Mouse (Mus musculus) stomach, postnatal 0 days (tissue): ENCODE results near the gene Gfi1. TPM values are rescaled to one million over a fixed set of nuclear protein-coding genes. Genes with fewer than 3 reads are reported as not detected.

ENCODE experiments used
- ATAC-seq: fragments of 200-750 bp; cut with Nextera tagmentation; 2 replicates; pipeline ENCODE4 v1.8.0; 2017; ENCODE audit not compliant: low FRiP score, low TSS enrichment
- DNase-seq: peaks from one replicate; pipeline ENCODE4 v3.0.0-alpha.2; 2016; ENCODE audit warnings: low spot score
- H3K27ac ChIP-seq: fragments of 300-500 bp; sonication (generic); replicated peaks from 2 replicates; pipeline ENCODE4 v1.5.1; 2014; ENCODE audit warnings: mild to moderate bottlenecking, control low read depth
- H3K27me3 ChIP-seq: fragments of 300-500 bp; sonication (generic); 2 replicates; pipeline ENCODE4 v1.6.1; 2014; ENCODE audit warnings: low read length; ENCODE audit not compliant: control insufficient read depth, insufficient read depth
- H3K36me3 ChIP-seq: fragments of 300-500 bp; sonication (generic); 2 replicates; pipeline ENCODE4 v1.6.1; 2014; ENCODE audit warnings: low read length, mixed read lengths; ENCODE audit not compliant: control insufficient read depth, insufficient read depth
- H3K4me1 ChIP-seq: fragments of 300-500 bp; sonication (generic); replicated peaks from 2 replicates; pipeline ENCODE4 v1.6.1; 2014; ENCODE audit warnings: antibody characterized with exemption; ENCODE audit not compliant: control insufficient read depth, insufficient read depth
- H3K4me2 ChIP-seq: fragments of 300-500 bp; sonication (generic); replicated peaks from 2 replicates; pipeline ENCODE4 v1.6.1; 2014; ENCODE audit warnings: low read depth, mild to moderate bottlenecking, control low read depth, moderate library complexity
- H3K4me3 ChIP-seq: fragments of 300-500 bp; sonication (generic); 2 replicates; pipeline ENCODE4 v1.5.1; 2014; ENCODE audit warnings: low read depth, low read length, control low read depth
- H3K9ac ChIP-seq: fragments of 300-500 bp; sonication (generic); 2 replicates; pipeline ENCODE4 v1.6.1; 2014; ENCODE audit warnings: mild to moderate bottlenecking, low read length, control low read depth, mixed read lengths
- H3K9me3 ChIP-seq: fragments of 300-500 bp; sonication (generic); 2 replicates; pipeline ENCODE4 v1.6.1; 2016; ENCODE audit warnings: low read length; ENCODE audit not compliant: control insufficient read depth
- CTCF ChIP-seq: IDR thresholded peaks from 2 replicates; pipeline ENCODE4 v1.5.1; 2016; ENCODE audit warnings: antibody characterized with exemption, low read depth, mild to moderate bottlenecking, moderate library complexity
- EP300 ChIP-seq: optimal IDR thresholded peaks from 2 replicates; pipeline ENCODE3; 2016; ENCODE audit warnings: antibody characterized with exemption
- WGBS: fragments of 180-500 bp; shearing (Covaris S2); extraction: QIAGEN DNeasy Blood & Tissue Kit; methylation state at CpG from one replicate; pipeline ENCODE4 v1.1.7; 2014; 5-methylcytosine and 5-hydroxymethylcytosine counted together
- polyA plus RNA-seq: library from polyadenylated mRNA; unstranded; fragments of >200 nt; fragmentation: Nextera tagmentation; extraction: Ambion mirVana; gene quantifications from 2 replicates; pipeline ENCODE4 v1.2.1, GENCODE M21; 2015

Gene Gfi1
- polyA plus RNA-seq, 1 experiment from 2014 or later = 0.10 TPM

DNA sequence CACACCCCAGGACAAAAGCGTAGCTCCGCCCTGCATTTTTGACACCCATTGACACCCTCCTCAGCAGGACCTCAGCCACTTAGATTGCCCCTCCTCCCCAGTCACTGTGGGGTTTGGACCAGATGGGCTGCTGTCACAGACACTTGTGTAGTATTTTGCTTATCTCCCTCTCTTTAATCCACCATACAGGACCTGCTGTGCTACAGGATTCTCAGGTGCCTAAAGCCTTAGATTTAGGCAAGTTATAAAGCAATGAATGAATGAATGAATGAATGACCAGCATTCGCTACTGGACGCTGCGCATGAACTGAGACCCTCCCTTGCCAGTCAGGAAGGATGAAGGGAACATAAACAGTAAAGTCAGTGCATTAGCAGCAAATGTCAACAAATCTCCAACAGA is 5.3 kb downstream of the Gfi1 start:
- ATAC-seq (no peak), DNase-seq (no peak)
- Histone ChIP-seq H3K4me2 (no peak overlapping the region), H3K36me3 (no peaks in the 10 kb centered on the region), H3K4me1 (peaks cover 13% of the 10 kb centered on the region), H3K9me3 (no peaks in the 10 kb centered on the region), H3K4me3 (no peak overlapping the region), H3K27me3 (peaks cover 20% of the 10 kb centered on the region; the same call in 1 of the 2 replicates), H3K9ac (no peak overlapping the region), H3K27ac (no peak overlapping the region)
- TF ChIP-seq CTCF = no peak
- no peak for TF ChIP-seq EP300
- 12% methylated on average over 5 of the region's 5 CpGs for WGBS

DNA sequence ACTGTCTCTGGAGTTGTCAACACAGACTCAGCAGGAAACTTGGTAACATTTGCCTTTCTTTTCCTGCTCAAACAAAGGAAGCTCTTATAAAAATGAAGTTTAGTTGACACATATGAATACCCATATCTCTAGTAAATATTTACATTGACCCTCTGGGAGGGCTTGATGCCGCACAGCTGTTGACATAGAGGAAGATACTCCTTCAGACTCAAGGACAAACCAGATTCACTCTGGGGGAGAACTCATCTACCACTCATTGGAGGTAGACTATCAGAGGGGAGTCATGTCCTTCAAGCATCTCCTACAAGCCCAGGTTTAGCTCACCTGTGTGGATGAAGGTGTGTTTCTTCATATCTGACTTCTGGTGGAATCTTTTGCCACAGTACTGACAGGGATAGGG is 6.0 kb downstream of the Gfi1 start:
- no peak overlapping the region for H3K4me2 ChIP-seq
- H3K9ac ChIP-seq = no peak overlapping the region
- peaks cover 9% of the 10 kb centered on the region; the same call in 1 of the 2 replicates for H3K4me1 ChIP-seq
- DNase-seq = no peak
- no peak overlapping the region for H3K4me3 ChIP-seq
- no peaks in the 10 kb centered on the region for H3K9me3 ChIP-seq
- WGBS = 13% methylated on average over 1 of the region's 1 CpGs
- H3K27ac ChIP-seq = no peak overlapping the region
- H3K27me3 ChIP-seq = peaks cover 16% of the 10 kb centered on the region; the same call in 1 of the 2 replicates
- no peaks in the 10 kb centered on the region for H3K36me3 ChIP-seq
- TF ChIP-seq CTCF = no peak
- no peak for TF ChIP-seq EP300
- ATAC-seq = no peak

DNA sequence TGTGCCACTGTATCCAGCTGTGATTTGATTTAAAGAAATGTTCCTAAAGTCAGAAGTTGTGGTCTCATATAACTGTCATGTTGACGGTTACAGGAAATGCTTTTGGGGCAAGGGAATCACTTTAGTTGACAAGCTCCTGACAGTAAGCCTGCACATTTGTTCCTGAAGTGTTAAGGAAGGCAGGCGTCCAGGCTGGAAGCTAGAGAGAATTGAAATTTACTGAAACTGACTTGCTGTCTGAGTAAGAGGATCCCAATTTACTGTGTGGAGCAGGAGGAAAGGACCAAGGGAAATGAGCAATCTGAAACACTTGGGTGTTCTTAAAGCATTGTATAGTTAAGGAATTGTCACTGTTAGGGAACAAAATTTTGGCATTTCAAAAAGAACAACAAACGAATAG is 6.6 kb downstream of the Gfi1 start:
- DNase-seq (no peak), ATAC-seq (no peak)
- Histone ChIP-seq H3K4me3 (no peak overlapping the region), H3K4me2 (no peak overlapping the region), H3K9ac (no peak overlapping the region), H3K27ac (no peak overlapping the region), H3K36me3 (no peaks in the 10 kb centered on the region), H3K9me3 (no peaks in the 10 kb centered on the region), H3K27me3 (peaks cover 11% of the 10 kb centered on the region; the same call in 1 of the 2 replicates), H3K4me1 (peaks cover 6% of the 10 kb centered on the region; the same call in 1 of the 2 replicates)
- TF ChIP-seq EP300 (no peak), CTCF (no peak)
- WGBS = 30% methylated on average over 3 of the region's 3 CpGs

DNA sequence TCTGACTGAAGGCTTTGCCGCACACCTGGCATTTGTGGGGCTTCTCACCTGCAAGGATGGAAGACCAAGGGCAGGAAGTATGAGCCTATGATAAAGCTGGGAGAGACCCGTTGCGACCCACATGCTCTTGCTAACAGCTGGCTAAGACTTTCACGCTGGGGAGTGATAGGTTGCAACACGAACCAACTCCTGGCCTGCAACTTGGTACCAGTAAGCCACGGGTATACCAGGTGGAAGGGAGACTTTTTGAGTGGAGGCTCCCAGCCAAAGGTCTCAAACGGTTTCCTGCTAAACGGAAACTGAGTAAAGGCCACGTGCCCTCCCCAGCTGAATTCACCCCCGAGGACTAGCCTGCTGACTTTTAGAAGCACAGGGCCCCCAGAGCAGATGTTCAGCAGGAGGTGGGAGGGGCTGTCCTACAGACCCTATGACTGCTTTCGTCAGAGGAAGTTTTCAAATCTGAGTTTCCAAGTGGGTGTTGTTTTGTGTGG is 7.9 kb downstream of the Gfi1 start:
- Histone ChIP-seq H3K9me3 (no peaks in the 10 kb centered on the region), H3K27ac (no peak overlapping the region), H3K4me3 (no peak overlapping the region), H3K4me1 (peaks cover 4% of the 10 kb centered on the region; the same call in 1 of the 2 replicates), H3K27me3 (peaks cover 2% of the 10 kb centered on the region; the same call in 1 of the 2 replicates), H3K4me2 (no peak overlapping the region), H3K36me3 (no peaks in the 10 kb centered on the region), H3K9ac (no peak overlapping the region)
- ATAC-seq (no peak), DNase-seq (no peak)
- WGBS = 26% methylated on average over 11 of the region's 11 CpGs
- TF ChIP-seq EP300 (no peak), CTCF (no peak)

DNA sequence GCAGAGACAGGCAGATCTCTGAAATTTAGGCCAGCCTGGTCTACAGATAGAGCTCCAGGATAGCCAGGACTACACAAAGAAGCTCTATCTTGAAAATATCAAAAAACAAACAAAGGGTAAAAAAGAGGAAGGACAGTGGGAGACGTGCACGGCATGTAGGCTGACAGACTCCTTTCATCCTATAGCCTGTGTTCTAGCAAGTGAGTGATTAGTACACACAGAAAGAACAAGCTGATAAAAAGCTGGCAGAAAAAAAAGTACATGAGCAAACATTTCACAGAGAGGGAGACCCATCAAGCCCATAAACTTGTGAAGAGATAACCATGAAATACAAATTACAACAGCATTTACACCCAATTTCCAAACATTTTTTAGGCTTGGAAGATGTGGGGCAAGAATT is 14.1 kb downstream of the Gfi1 start:
- no peaks in the 10 kb centered on the region for H3K4me1 ChIP-seq
- 25% methylated on average over 2 of the region's 2 CpGs for WGBS
- no peaks in the 10 kb centered on the region for H3K9me3 ChIP-seq
- TF ChIP-seq CTCF (no peak), EP300 (no peak)
- H3K4me2 ChIP-seq = no peak overlapping the region
- no peak for DNase-seq
- H3K36me3 ChIP-seq = no peaks in the 10 kb centered on the region
- no peak for ATAC-seq
- no peak overlapping the region for H3K9ac ChIP-seq
- H3K27me3 ChIP-seq = no peaks in the 10 kb centered on the region
- H3K27ac ChIP-seq = no peak overlapping the region
- H3K4me3 ChIP-seq = no peak overlapping the region

DNA sequence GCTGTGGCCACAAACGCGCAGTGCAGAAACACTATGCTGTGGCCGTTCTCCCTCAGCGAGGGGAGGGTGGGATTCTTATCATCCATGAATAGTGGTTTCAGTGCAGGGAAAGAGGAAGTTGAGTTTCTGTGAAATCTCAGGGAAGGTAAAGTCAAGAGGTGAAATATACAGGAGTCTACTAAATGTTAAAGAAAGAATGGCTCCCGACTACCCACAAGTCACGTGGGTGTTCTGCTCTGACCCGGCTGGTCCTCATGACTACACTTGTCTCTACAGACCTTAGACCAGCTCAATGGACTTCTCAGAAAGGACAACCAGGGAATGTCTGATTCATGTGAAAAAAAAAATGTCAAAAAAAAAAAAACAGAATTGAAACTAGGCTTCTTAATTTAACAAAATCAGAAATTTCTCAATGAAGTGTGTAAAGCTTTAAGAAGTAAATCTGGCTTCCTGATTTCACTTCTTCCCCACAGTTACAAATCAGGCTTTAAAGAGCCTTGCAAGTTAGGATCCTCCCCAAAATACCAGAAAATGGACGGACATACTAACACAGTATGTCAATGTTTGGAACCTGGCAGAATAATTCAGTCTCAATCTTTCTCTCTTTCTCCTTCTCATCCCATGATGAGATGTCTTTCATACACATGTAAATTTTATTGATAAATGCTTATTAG is 17.6 kb downstream of the Gfi1 start:
- Histone ChIP-seq H3K4me3 (no peak overlapping the region), H3K9ac (no peak overlapping the region), H3K27ac (no peak overlapping the region), H3K4me1 (no peaks in the 10 kb centered on the region), H3K27me3 (no peaks in the 10 kb centered on the region), H3K4me2 (no peak overlapping the region), H3K9me3 (no peaks in the 10 kb centered on the region), H3K36me3 (no peaks in the 10 kb centered on the region)
- TF ChIP-seq CTCF = no peak
- no peak for TF ChIP-seq EP300
- WGBS = 83% methylated on average over 8 of the region's 8 CpGs
- DNase-seq (no peak), ATAC-seq (no peak)
